14 mouse cellular contexts compared by ENCODE assay signal in genomic region chr7:96807281-96808058, GRCm38 (mm10).
DNase-seq lines count a peak whose midpoint lies in the region; ATAC-seq lines count a peak whose summit lies in the region.
"Had no signal": no experiment of that assay in that cellular context is flagged by ENCODE, and none has a peak within 500 bp of the region (broad histone marks: within the 10 kb centered on the region; RNA-seq: fewer than 3 reads in every experiment).

No protein-coding gene starts in this region.

- peaks cover 10% of the 10 kb centered on the region for H3K4me1 ChIP-seq in neural tube, embryonic 11.5 days (ENCODE audit: control insufficient read depth, insufficient read depth, low read length)
- peaks cover 26% of the 10 kb centered on the region for H3K4me1 ChIP-seq in hindbrain, embryonic 13.5 days (replicated peaks)
- H3K4me1 ChIP-seq in midbrain, embryonic 13.5 days (replicated peaks): peaks cover 22% of the 10 kb centered on the region
- H3K4me1 ChIP-seq: liver, embryonic 13.5 days had no signal

- no peak overlapping the region for H3K4me3 ChIP-seq in neural tube, embryonic 11.5 days (ENCODE audit: low read depth, low read length)
- H3K4me3 ChIP-seq in hindbrain, embryonic 13.5 days: no peak overlapping the region
- no peak overlapping the region for H3K4me3 ChIP-seq in midbrain, embryonic 13.5 days (replicated peaks)
- H3K4me3 ChIP-seq: embryonic facial prominence, embryonic 12.5 days; liver, embryonic 13.5 days had no signal

- H3K4me2 ChIP-seq in neural tube, embryonic 11.5 days (ENCODE audit: low read depth): no peak overlapping the region
- H3K4me2 ChIP-seq in hindbrain, embryonic 13.5 days: no peak overlapping the region
- no peak overlapping the region for H3K4me2 ChIP-seq in midbrain, embryonic 13.5 days (replicated peaks)
- H3K4me2 ChIP-seq: embryonic facial prominence, embryonic 12.5 days; liver, embryonic 13.5 days had no signal

- H3K27ac ChIP-seq in neural tube, embryonic 11.5 days (ENCODE audit: low read depth, low read length): no peak overlapping the region
- H3K27ac ChIP-seq in hindbrain, embryonic 13.5 days: peak overlapping the region; percentile 66
- H3K27ac ChIP-seq in midbrain, embryonic 13.5 days: peak overlapping the region; percentile 59
- H3K27ac ChIP-seq: embryonic facial prominence, embryonic 12.5 days; liver, embryonic 13.5 days had no signal

- no peak overlapping the region for H3K9ac ChIP-seq in neural tube, embryonic 11.5 days (ENCODE audit: low read length)
- no peak overlapping the region for H3K9ac ChIP-seq in hindbrain, embryonic 13.5 days
- H3K9ac ChIP-seq in midbrain, embryonic 13.5 days (replicated peaks): no peak overlapping the region
- H3K9ac ChIP-seq: embryonic facial prominence, embryonic 12.5 days; liver, embryonic 13.5 days had no signal

- no peak for DNase-seq in neural tube, embryonic 11.5 days (ENCODE audit: low spot score)
- no peak for DNase-seq in neural tube, embryonic 10.5 days (ENCODE audit: extremely low spot score, low spot score)
- no peak for DNase-seq in adrenal gland, adult 2 months
- no peak for DNase-seq in testis, postnatal 14 days (ENCODE audit: low spot score)
- no peak for DNase-seq in left cerebral cortex, postnatal 10 days (ENCODE audit: extremely low spot score in 1 of 2, low spot score in 2 of 2)
- DNase-seq: cerebellum, postnatal 10 days; kidney, adult 11 months; liver, embryonic 13.5 days; thymus, postnatal 4 days had no signal

- 58% methylated on average over 15 of the region's 15 CpGs for WGBS in neural tube, embryonic 11.5 days
- WGBS in hindbrain, embryonic 13.5 days: 44% methylated on average over 15 of the region's 15 CpGs
- 26% methylated on average over 15 of the region's 15 CpGs for WGBS in midbrain, embryonic 13.5 days

- no peaks in the 10 kb centered on the region for H3K27me3 ChIP-seq in neural tube, embryonic 11.5 days (ENCODE audit: control insufficient read depth, insufficient read depth, low read length)
- H3K27me3 ChIP-seq in hindbrain, embryonic 13.5 days: 0 out of 2 replicates have a peak, but pooled peaks cover 2% of the 10 kb centered on the region
- H3K27me3 ChIP-seq in midbrain, embryonic 13.5 days: no peaks in the 10 kb centered on the region
- H3K27me3 ChIP-seq: CH12.LX; embryonic facial prominence, embryonic 12.5 days; Patski had no signal

- intact Hi-C loops in left cerebral cortex, postnatal 10 days (cut with DNase I): no loop called here

- ATAC-seq in neural tube, embryonic 11.5 days (ENCODE audit: insufficient read depth, low FRiP score, low TSS enrichment): peak; percentile 30
- 0 out of 2 replicates have a peak, but pooled peaks have one; percentile 22 for ATAC-seq in hindbrain, embryonic 13.5 days (ENCODE audit: low FRiP score)
- ATAC-seq in midbrain, embryonic 13.5 days: peak; percentile 73
- ATAC-seq: Patski had no signal

- no peaks in the 10 kb centered on the region for H3K9me3 ChIP-seq in neural tube, embryonic 11.5 days (ENCODE audit: control insufficient read depth, low read length)
- H3K9me3 ChIP-seq in hindbrain, embryonic 13.5 days: no peaks in the 10 kb centered on the region
- H3K9me3 ChIP-seq in midbrain, embryonic 13.5 days: no peaks in the 10 kb centered on the region
- H3K9me3 ChIP-seq: embryonic facial prominence, embryonic 12.5 days; liver, embryonic 13.5 days had no signal

- H3K36me3 ChIP-seq in neural tube, embryonic 11.5 days (ENCODE audit: control insufficient read depth, insufficient read depth, low read length): 0 out of 2 replicates have a peak, but pooled peaks cover 2% of the 10 kb centered on the region
- H3K36me3 ChIP-seq in hindbrain, embryonic 13.5 days: no peaks in the 10 kb centered on the region
- peaks cover 7% of the 10 kb centered on the region for H3K36me3 ChIP-seq in midbrain, embryonic 13.5 days
- H3K36me3 ChIP-seq: liver, embryonic 13.5 days had no signal

Comparison
In these comparisons a context has a peak if more than half of its experiments do, and no peak if none do; other contexts are left out.
1. ATAC-seq: peak in every context shown above with its lines; median percentile 73 in midbrain, embryonic 13.5 days; 30 in neural tube, embryonic 11.5 days; 22 in hindbrain, embryonic 13.5 days.